Mouse (Mus musculus): Measurements from ENCODE around the gene Srsf1. TPM values are rescaled to one million over a fixed set of nuclear protein-coding genes. Genes with fewer than 3 reads are reported as not detected.

The Srsf1 gene
- total and polyA plus RNA-seq, 3 experiments: 241 to 397 (median 298) TPM

DNA sequence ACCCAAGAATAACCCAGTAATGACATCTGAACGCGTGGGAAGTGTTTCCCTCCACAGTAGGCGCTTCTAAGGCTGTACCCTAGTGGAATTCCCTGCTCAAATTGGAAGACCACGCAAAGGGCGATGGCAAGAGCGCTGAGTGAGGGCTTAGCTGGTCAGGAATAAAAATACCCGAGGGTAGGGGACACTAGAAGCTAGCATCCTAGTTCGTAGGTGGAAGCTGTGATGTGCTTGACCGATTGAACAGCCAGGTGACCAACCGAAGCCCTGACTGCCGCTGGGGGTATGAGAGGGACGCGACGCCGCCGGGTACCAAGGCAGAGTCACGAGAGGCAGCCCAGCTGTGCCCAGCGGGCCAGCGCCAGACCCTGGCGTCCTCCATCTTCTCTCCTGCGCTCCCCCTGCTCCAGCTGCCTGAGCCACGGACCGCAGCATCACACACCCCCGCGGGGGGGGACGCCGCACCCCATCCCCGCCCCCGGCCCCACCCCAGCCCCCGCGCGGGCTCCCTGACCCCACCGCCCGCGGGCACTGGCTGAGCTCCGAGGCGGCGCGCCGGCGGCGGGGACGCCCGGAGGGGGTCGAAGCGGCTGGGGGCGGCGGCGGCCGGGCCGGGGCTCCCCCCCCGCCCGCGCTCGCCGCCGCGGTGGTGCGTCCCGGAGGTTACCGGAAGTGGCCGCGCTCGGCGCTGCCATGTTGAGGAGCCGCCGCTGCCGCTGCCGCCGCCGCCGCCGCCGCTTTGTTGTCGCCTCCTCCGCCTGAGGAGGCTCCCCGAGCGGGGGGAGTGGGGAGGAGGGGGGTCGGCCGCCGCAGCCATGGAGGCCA lies 20.6 kb downstream of the Srsf1 start, which contains the start of gene Vezf1:
Vezf1 (plus strand) TSS at position 694 of the 825 bp plus-strand sequence.
- no peaks in the 10 kb centered on the region for H3K9me3 ChIP-seq (replicated peaks)
- H3K36me3 ChIP-seq (replicated peaks): peaks cover 10% of the 10 kb centered on the region
- no peak for TF ChIP-seq GATA1 (IDR thresholded peaks at IDR 0.05; ENCODE audit: borderline replicate concordance, low read length)
- TF ChIP-seq GATA2 (IDR thresholded peaks at IDR 0.05; ENCODE audit: borderline replicate concordance, low read depth, low read length): no peak
- no peak for TF ChIP-seq CTCF (IDR thresholded peaks at IDR 0.05; ENCODE audit: low read depth, low read length)
- no peak for TF ChIP-seq POLR2AphosphoS5 (IDR thresholded peaks at IDR 0.05; ENCODE audit: insufficient replicate concordance, low read depth, low read length)
- no peak for TF ChIP-seq TAL1 (conservative IDR thresholded peaks at IDR 0.05; ENCODE audit: low read depth, low read length)
- peak within 1 kb of the TSS; percentile 93 for H3K4me3 ChIP-seq (ENCODE audit: low read depth, low read length)
- H3K27me3 ChIP-seq (ENCODE audit: insufficient read depth, low read length): no peaks in the 10 kb centered on the region
- peaks cover 34% of the 10 kb centered on the region for H3K4me1 ChIP-seq (ENCODE audit: insufficient read depth, low read depth, low read length)
- ATAC-seq (ENCODE audit: extremely low read depth, insufficient number of reproducible peaks, low FRiP score, poor library complexity, severe bottlenecking) (peak; percentile 63; the same call in 1 of the 2 replicates), DNase-seq (ENCODE audit: low spot score) (peak; percentile 84)

DNA sequence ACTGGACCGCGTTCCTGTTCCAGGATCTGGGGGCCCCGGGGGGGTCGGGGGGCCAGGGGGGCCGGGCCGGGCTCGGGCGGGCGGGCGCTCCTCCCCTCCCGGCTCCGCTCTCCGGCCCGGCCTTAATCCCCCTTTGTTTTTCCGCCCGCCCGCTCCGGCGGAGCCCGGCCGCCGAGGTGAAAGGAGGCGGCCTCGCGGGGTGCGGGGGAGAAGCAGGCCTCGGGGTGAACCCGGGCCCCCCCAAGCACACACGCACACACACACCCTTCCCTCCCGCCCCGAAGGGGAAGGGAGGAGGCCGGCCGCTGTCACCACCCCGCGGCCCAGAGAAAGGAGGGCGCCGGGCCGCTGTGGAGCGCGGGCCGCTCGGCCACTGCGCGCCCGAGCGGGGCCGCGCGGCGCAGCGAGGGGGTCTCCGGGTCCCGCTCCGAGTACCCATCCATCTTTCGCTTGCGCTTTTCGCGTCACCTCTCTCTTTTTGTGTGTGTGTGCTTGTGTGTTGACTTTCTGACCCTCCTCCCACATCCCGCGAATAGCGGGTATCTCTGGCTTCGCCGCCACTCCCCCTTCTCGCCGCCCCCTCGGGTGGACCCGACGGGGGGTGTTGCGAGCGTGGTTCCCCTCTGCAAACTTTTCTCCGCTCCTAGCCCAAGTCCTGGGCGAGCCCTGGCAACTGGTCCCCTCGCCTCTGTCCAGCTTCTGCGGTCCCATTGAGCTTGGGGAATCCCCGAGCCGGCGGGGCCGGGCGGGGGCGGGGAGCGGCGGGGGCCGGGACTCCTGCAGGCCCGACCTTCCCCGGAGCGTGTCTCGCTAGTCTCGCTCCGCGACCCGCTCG lies 21.5 kb downstream of the Srsf1 start:
- Histone ChIP-seq H3K4me3 (ENCODE audit: low read depth, low read length) (peak overlapping the region; percentile 93), H3K4me1 (ENCODE audit: insufficient read depth, low read depth, low read length) (peaks cover 42% of the 10 kb centered on the region), H3K27me3 (ENCODE audit: insufficient read depth, low read length) (no peaks in the 10 kb centered on the region), H3K9me3 (replicated peaks) (no peaks in the 10 kb centered on the region), H3K36me3 (replicated peaks) (peaks cover 18% of the 10 kb centered on the region)
- DNase-seq (ENCODE audit: low spot score) (peak; percentile 64), ATAC-seq (ENCODE audit: extremely low read depth, insufficient number of reproducible peaks, low FRiP score, poor library complexity, severe bottlenecking) (no peak)
- TF ChIP-seq GATA2 (IDR thresholded peaks at IDR 0.05; ENCODE audit: borderline replicate concordance, low read depth, low read length): no peak
- no peak for TF ChIP-seq TAL1 (conservative IDR thresholded peaks at IDR 0.05; ENCODE audit: low read depth, low read length)
- no peak for TF ChIP-seq CTCF (IDR thresholded peaks at IDR 0.05; ENCODE audit: low read depth, low read length)
- TF ChIP-seq POLR2AphosphoS5 (IDR thresholded peaks at IDR 0.05; ENCODE audit: insufficient replicate concordance, low read depth, low read length): no peak
- TF ChIP-seq GATA1 (IDR thresholded peaks at IDR 0.05; ENCODE audit: borderline replicate concordance, low read length): no peak

DNA sequence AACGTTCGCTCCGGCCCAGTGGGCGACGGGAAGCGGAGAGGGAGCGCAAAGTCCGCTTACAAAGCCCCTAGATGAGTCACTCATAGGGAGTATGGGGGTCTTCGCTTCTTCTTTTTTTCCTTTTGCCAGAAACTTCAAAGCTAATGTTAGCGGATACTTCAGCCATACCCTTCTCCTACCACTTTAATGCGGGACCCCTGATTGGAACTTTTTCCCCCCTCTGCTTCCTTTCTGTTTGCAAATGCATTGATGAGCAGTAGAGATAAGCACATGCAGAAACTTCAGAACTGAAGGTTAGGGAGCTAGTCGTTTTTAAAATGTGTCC lies 22.0 kb downstream of the Srsf1 start:
- DNase-seq (ENCODE audit: low spot score) (no peak), ATAC-seq (ENCODE audit: extremely low read depth, insufficient number of reproducible peaks, low FRiP score, poor library complexity, severe bottlenecking) (no peak)
- Histone ChIP-seq H3K27me3 (ENCODE audit: insufficient read depth, low read length) (no peaks in the 10 kb centered on the region), H3K4me1 (ENCODE audit: insufficient read depth, low read depth, low read length) (peaks cover 42% of the 10 kb centered on the region), H3K4me3 (ENCODE audit: low read depth, low read length) (peak overlapping the region; percentile 93), H3K36me3 (replicated peaks) (peaks cover 22% of the 10 kb centered on the region), H3K9me3 (replicated peaks) (no peaks in the 10 kb centered on the region)
- no peak for TF ChIP-seq GATA1 (IDR thresholded peaks at IDR 0.05; ENCODE audit: borderline replicate concordance, low read length)
- TF ChIP-seq TAL1 (conservative IDR thresholded peaks at IDR 0.05; ENCODE audit: low read depth, low read length): no peak
- no peak for TF ChIP-seq CTCF (IDR thresholded peaks at IDR 0.05; ENCODE audit: low read depth, low read length)
- TF ChIP-seq GATA2 (IDR thresholded peaks at IDR 0.05; ENCODE audit: borderline replicate concordance, low read depth, low read length): no peak
- TF ChIP-seq POLR2AphosphoS5 (IDR thresholded peaks at IDR 0.05; ENCODE audit: insufficient replicate concordance, low read depth, low read length): no peak

DNA sequence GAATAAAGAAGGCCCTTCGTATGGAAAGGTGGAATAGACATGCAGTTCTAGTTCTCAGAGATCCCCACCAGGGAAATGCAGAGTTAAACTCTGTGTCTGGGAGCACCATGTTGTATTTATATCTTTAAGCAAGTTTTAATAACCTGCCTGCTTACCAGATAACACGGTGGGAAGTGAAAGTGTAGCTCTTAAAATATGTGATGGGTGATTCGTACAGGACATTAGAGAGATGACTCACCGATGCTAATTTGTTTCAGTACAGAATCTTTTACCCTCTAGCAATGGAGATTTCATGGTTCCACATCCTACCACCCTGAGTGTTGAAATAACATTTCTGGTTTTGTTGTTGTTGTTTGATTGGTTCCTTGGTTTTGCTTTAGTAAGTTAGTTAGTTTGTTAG lies 23.2 kb downstream of the Srsf1 start:
- no peak overlapping the region for H3K4me3 ChIP-seq (ENCODE audit: low read depth, low read length)
- ATAC-seq (ENCODE audit: extremely low read depth, insufficient number of reproducible peaks, low FRiP score, poor library complexity, severe bottlenecking): no peak
- H3K4me1 ChIP-seq (ENCODE audit: insufficient read depth, low read depth, low read length): peaks cover 45% of the 10 kb centered on the region
- H3K27me3 ChIP-seq (ENCODE audit: insufficient read depth, low read length): no peaks in the 10 kb centered on the region
- DNase-seq (ENCODE audit: low spot score): no peak
- H3K36me3 ChIP-seq (replicated peaks): peaks cover 28% of the 10 kb centered on the region
- no peaks in the 10 kb centered on the region for H3K9me3 ChIP-seq (replicated peaks)
- TF ChIP-seq TAL1 (conservative IDR thresholded peaks at IDR 0.05; ENCODE audit: low read depth, low read length): no peak
- no peak for TF ChIP-seq GATA2 (IDR thresholded peaks at IDR 0.05; ENCODE audit: borderline replicate concordance, low read depth, low read length)
- TF ChIP-seq CTCF (IDR thresholded peaks at IDR 0.05; ENCODE audit: low read depth, low read length): no peak
- no peak for TF ChIP-seq POLR2AphosphoS5 (IDR thresholded peaks at IDR 0.05; ENCODE audit: insufficient replicate concordance, low read depth, low read length)
- no peak for TF ChIP-seq GATA1 (IDR thresholded peaks at IDR 0.05; ENCODE audit: borderline replicate concordance, low read length)

DNA sequence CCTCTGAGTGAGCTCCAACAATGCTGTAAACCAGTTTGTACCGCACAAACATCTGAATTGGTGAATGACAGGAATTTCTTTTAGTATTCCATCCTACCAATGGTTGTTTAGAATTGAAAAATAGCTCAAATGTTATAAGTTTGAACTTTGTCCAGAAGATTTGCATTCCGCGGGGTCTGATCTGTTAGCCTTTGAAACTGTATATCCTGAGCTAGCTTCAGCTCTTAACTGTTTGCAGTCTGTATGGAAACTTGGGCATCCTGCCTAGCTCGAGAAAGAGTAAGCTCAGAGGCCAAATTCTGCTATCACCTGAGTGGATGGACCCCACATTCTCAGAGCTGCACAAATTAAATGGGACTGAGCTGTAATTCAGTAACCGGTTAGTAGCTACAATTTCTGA lies 23.9 kb downstream of the Srsf1 start:
- Histone ChIP-seq H3K9me3 (replicated peaks) (no peaks in the 10 kb centered on the region), H3K4me3 (ENCODE audit: low read depth, low read length) (no peak overlapping the region), H3K27me3 (ENCODE audit: insufficient read depth, low read length) (no peaks in the 10 kb centered on the region), H3K36me3 (replicated peaks) (peaks cover 35% of the 10 kb centered on the region), H3K4me1 (ENCODE audit: insufficient read depth, low read depth, low read length) (peaks cover 45% of the 10 kb centered on the region)
- ATAC-seq (ENCODE audit: extremely low read depth, insufficient number of reproducible peaks, low FRiP score, poor library complexity, severe bottlenecking): no peak
- TF ChIP-seq CTCF (IDR thresholded peaks at IDR 0.05; ENCODE audit: low read depth, low read length) (no peak), TAL1 (conservative IDR thresholded peaks at IDR 0.05; ENCODE audit: low read depth, low read length) (no peak), POLR2AphosphoS5 (IDR thresholded peaks at IDR 0.05; ENCODE audit: insufficient replicate concordance, low read depth, low read length) (no peak), GATA2 (IDR thresholded peaks at IDR 0.05; ENCODE audit: borderline replicate concordance, low read depth, low read length) (no peak), GATA1 (IDR thresholded peaks at IDR 0.05; ENCODE audit: borderline replicate concordance, low read length) (no peak)
- no peak for DNase-seq (ENCODE audit: low spot score)

Data from G1E (cell line).